Mouse (Mus musculus) spleen, postnatal 36 days (tissue): Measurements from ENCODE around the gene Lmnb2.

Experiments
- DNase-seq, 2 experiments: peaks; one replicate each; pipeline ENCODE4 v3.0.0; 2022; ENCODE audit warnings: low spot score in 2 of 2, mixed read lengths in 1 of 2

Gene Lmnb2

GRCm38 (mm10) chr10:80946684-80947437 is 28.8 kb upstream of the Lmnb2 start:
- no peak for DNase-seq

- no peak for DNase-seq
Measured at GRCm38 (mm10) chr10:80944231-80944630, 26.2 kb upstream of the Lmnb2 start.

GRCm38 (mm10) chr10:80943701-80944100 is 25.7 kb upstream of the Lmnb2 start:
- no peak for DNase-seq

GRCm38 (mm10) chr10:80942919-80943318 is 24.9 kb upstream of the Lmnb2 start:
- DNase-seq: no peak

- no peak for DNase-seq
Measured at GRCm38 (mm10) chr10:80940988-80941347, 22.9 kb upstream of the Lmnb2 start.

GRCm38 (mm10) chr10:80940320-80940987 is 22.4 kb upstream of the Lmnb2 start:
- DNase-seq: no peak

- peak; percentile 65 to 76 for DNase-seq
Measured at GRCm38 (mm10) chr10:80939671-80940070, 21.6 kb upstream of the Lmnb2 start.

GRCm38 (mm10) chr10:80938831-80939550 is 20.9 kb upstream of the Lmnb2 start:
- no peak for DNase-seq

- DNase-seq: peak in 1 of 2 experiments; percentile 29
Measured at GRCm38 (mm10) chr10:80937646-80938045, 19.6 kb upstream of the Lmnb2 start.

- no peak for DNase-seq
Measured at GRCm38 (mm10) chr10:80936810-80937164, 18.7 kb upstream of the Lmnb2 start.

- no peak for DNase-seq
Measured at GRCm38 (mm10) chr10:80936135-80936809, 18.2 kb upstream of the Lmnb2 start.

- DNase-seq: no peak
Measured at GRCm38 (mm10) chr10:80935698-80936097, 17.7 kb upstream of the Lmnb2 start.

- DNase-seq: peak; percentile 53 to 68
Measured at GRCm38 (mm10) chr10:80935241-80935640, 17.2 kb upstream of the Lmnb2 start.

GRCm38 (mm10) chr10:80934136-80934985 is 16.3 kb upstream of the Lmnb2 start:
- DNase-seq: no peak

GRCm38 (mm10) chr10:80933421-80933979 is 15.5 kb upstream of the Lmnb2 start:
- DNase-seq: peak; percentile 56 to 61

GRCm38 (mm10) chr10:80932700-80933420 is 14.8 kb upstream of the Lmnb2 start:
- peak in 1 of 2 experiments; percentile 29 for DNase-seq

- no peak for DNase-seq
Measured at GRCm38 (mm10) chr10:80932206-80932605, 14.2 kb upstream of the Lmnb2 start.

GRCm38 (mm10) chr10:80931695-80932094 is 13.7 kb upstream of the Lmnb2 start:
- no peak for DNase-seq

GRCm38 (mm10) chr10:80931153-80931671 is 13.2 kb upstream of the Lmnb2 start:
- DNase-seq: no peak
